ENCODE assay signal across 19 mouse cellular contexts in the genomic region with DNA sequence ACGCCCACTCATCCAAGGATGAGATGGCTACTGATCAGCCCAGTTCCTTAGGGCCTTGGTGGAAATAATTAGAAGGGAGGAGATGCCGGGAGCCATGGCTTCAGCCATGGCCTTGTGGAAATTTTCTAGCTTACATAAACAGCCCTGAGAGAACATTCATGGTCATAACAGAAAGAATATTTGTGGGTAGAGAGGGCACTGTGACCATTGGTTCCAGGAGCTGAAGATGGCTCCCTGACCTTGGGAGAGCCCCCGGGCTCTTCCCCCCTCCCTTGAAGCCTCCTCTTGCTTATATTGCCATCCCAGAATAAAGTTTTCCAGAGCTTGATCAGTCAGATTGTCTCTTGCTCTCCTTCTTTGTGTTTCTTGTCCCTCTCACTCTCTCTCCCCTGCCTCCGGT. TPM values are rescaled to one million over a fixed set of nuclear protein-coding genes. Genes with fewer than 3 reads are reported as not detected.
"Had no signal": no experiment of that assay in that cellular context is flagged by ENCODE, and none has a peak within 500 bp of the region (broad histone marks: within the 10 kb centered on the region; RNA-seq: fewer than 3 reads in every experiment).

No protein-coding gene starts in this region.

RNA-seq across cellular contexts. Expression of a gene that starts 7.3 kb away (rescaled TPM):
- polyA plus RNA-seq: cortical plate, adult 2 months; embryonic facial prominence, embryonic 10.5 days; embryonic facial prominence, embryonic 11.5 days; embryonic facial prominence, embryonic 12.5 days; embryonic facial prominence, embryonic 13.5 days; embryonic facial prominence, embryonic 14.5 days; embryonic facial prominence, embryonic 15.5 days; erythroblast, embryonic 14.5 days; forebrain, embryonic 10.5 days; forebrain, embryonic 11.5 days; forebrain, embryonic 12.5 days; forebrain, embryonic 13.5 days; forebrain, embryonic 14.5 days; forebrain, embryonic 15.5 days; forebrain, embryonic 16.5 days; forebrain, postnatal 0 days; frontal cortex, adult 2 months; gonadal fat pad, adult 2 months; heart, adult 2 months had no signal

RNA-seq across cellular contexts. Expression of a gene that starts 7.4 kb away (rescaled TPM):
- polyA plus RNA-seq: cortical plate, adult 2 months; embryonic facial prominence, embryonic 10.5 days; embryonic facial prominence, embryonic 11.5 days; embryonic facial prominence, embryonic 12.5 days; embryonic facial prominence, embryonic 13.5 days; embryonic facial prominence, embryonic 14.5 days; embryonic facial prominence, embryonic 15.5 days; erythroblast, embryonic 14.5 days; forebrain, embryonic 10.5 days; forebrain, embryonic 11.5 days; forebrain, embryonic 12.5 days; forebrain, embryonic 13.5 days; forebrain, embryonic 14.5 days; forebrain, embryonic 15.5 days; forebrain, embryonic 16.5 days; forebrain, postnatal 0 days; frontal cortex, adult 2 months; gonadal fat pad, adult 2 months; heart, adult 2 months had no signal

RNA-seq across cellular contexts. Expression of a gene that starts 9.6 kb away (rescaled TPM):
- polyA plus RNA-seq: cortical plate, adult 2 months; embryonic facial prominence, embryonic 10.5 days; embryonic facial prominence, embryonic 11.5 days; embryonic facial prominence, embryonic 12.5 days; embryonic facial prominence, embryonic 13.5 days; embryonic facial prominence, embryonic 14.5 days; embryonic facial prominence, embryonic 15.5 days; erythroblast, embryonic 14.5 days; forebrain, embryonic 10.5 days; forebrain, embryonic 11.5 days; forebrain, embryonic 12.5 days; forebrain, embryonic 13.5 days; forebrain, embryonic 14.5 days; forebrain, embryonic 15.5 days; forebrain, embryonic 16.5 days; frontal cortex, adult 2 months had no signal

RNA-seq across cellular contexts. Expression of a gene that starts 18.8 kb away (rescaled TPM):
- polyA plus RNA-seq: cortical plate, adult 2 months; embryonic facial prominence, embryonic 10.5 days; embryonic facial prominence, embryonic 11.5 days; embryonic facial prominence, embryonic 12.5 days; embryonic facial prominence, embryonic 13.5 days; embryonic facial prominence, embryonic 14.5 days; embryonic facial prominence, embryonic 15.5 days; erythroblast, embryonic 14.5 days; forebrain, embryonic 10.5 days; forebrain, embryonic 11.5 days; forebrain, embryonic 12.5 days; forebrain, embryonic 13.5 days; forebrain, embryonic 14.5 days; forebrain, embryonic 15.5 days; forebrain, embryonic 16.5 days; forebrain, postnatal 0 days; frontal cortex, adult 2 months; gonadal fat pad, adult 2 months; heart, adult 2 months had no signal

RNA-seq across cellular contexts. Expression of a gene that starts 19.5 kb away (rescaled TPM):
- polyA plus RNA-seq: cortical plate, adult 2 months; embryonic facial prominence, embryonic 10.5 days; embryonic facial prominence, embryonic 11.5 days; embryonic facial prominence, embryonic 12.5 days; embryonic facial prominence, embryonic 13.5 days; embryonic facial prominence, embryonic 14.5 days; embryonic facial prominence, embryonic 15.5 days; erythroblast, embryonic 14.5 days; forebrain, embryonic 10.5 days; forebrain, embryonic 11.5 days; forebrain, embryonic 12.5 days; forebrain, embryonic 13.5 days; forebrain, embryonic 14.5 days; forebrain, embryonic 15.5 days; forebrain, embryonic 16.5 days; forebrain, postnatal 0 days; frontal cortex, adult 2 months had no signal
